Mouse (Mus musculus): ENCODE results near the gene Runx2. TPM values are rescaled to one million over a fixed set of nuclear protein-coding genes. Genes with fewer than 3 reads are reported as not detected.

Gene Runx2
- total and polyA plus RNA-seq, 2 experiments from 2014 or later = 0.83 to 1.5 TPM

- H3K36me3 ChIP-seq (ENCODE audit: insufficient read depth, low read length) = no peaks in the 10 kb centered on the region
- ATAC-seq = no peak
- H3K9me3 ChIP-seq (ENCODE audit: low read length) = no peaks in the 10 kb centered on the region
These were observed 79.9 kb downstream of the Runx2 start for GRCm38 (mm10) chr17:44734501-44735222.

DNA sequence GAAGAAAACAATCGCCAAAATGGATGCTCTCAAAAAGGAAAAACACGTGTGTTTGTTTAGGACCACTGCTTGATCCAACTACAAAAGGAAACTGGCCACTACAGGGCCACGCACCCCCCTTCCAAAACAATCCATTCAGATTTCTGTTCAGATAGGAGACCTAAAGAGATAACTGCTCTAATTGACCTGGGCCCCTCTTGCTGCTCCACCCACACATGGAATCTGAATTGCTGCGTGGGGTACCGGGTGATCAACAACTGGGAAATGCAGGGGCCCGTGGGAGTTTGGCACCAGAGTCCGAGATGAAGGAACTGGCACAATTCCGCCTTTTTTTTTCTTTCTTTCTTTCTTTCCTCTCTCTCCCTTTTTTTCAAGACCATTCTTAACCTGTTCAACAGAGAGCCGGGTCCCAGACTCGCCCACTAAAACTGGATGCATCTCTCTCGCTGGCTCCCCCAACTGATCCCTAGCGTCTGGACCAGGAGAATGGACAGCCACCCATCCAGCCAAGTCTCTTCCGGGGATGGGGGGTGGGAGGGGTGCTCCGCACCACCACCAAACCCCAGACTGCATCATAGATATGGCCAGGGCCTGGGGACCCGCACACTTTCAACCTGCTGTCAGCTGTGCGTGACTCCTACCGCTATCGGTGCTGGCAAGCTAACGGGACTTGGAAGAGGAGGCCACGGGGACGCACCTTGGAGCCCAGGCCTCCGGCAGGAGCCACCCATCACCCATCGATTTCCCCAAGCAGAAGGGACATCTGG is 80.9 kb downstream of the Runx2 start:
- Histone ChIP-seq H3K27me3 (ENCODE audit: insufficient read depth, low read length) (peaks cover 16% of the 10 kb centered on the region), H3K36me3 (ENCODE audit: insufficient read depth, low read length) (no peaks in the 10 kb centered on the region), H3K4me1 (ENCODE audit: insufficient read depth, low read length) (peaks cover 6% of the 10 kb centered on the region; the same call in 1 of the 2 replicates), H3K27ac (no peak overlapping the region), H3K4me3 (ENCODE audit: low read length) (peak overlapping the region; percentile 73), H3K4me2 (ENCODE audit: low read depth, low read length) (peak overlapping the region; percentile 66), H3K9me3 (ENCODE audit: low read length) (no peaks in the 10 kb centered on the region), H3K9ac (replicated peaks; ENCODE audit: low read length) (no peak overlapping the region)
- ATAC-seq (no peak), DNase-seq (ENCODE audit: low spot score) (no peak)
- WGBS = 6% methylated on average over 23 of the region's 23 CpGs
- TF ChIP-seq CTCF (IDR thresholded peaks at IDR 0.05; ENCODE audit: low read depth) = no peak

More at GRCm38 (mm10) chr17:44734501-44735222, 79.9 kb downstream of the Runx2 start:
- WGBS = 1% methylated on average over 48 of the region's 48 CpGs
- no peak for TF ChIP-seq CTCF (IDR thresholded peaks at IDR 0.05; ENCODE audit: low read depth)
- DNase-seq (ENCODE audit: low spot score) = peak; percentile 17
- peak overlapping the region; percentile 66 for H3K4me2 ChIP-seq (ENCODE audit: low read depth, low read length)
- H3K4me1 ChIP-seq (ENCODE audit: insufficient read depth, low read length) = peaks cover 6% of the 10 kb centered on the region; the same call in 1 of the 2 replicates
- H3K27me3 ChIP-seq (ENCODE audit: insufficient read depth, low read length) = peaks cover 19% of the 10 kb centered on the region
- no peak overlapping the region for H3K27ac ChIP-seq
- no peak overlapping the region for H3K9ac ChIP-seq (replicated peaks; ENCODE audit: low read length)
- peak overlapping the region; percentile 73 for H3K4me3 ChIP-seq (ENCODE audit: low read length)

- no peak overlapping the region for H3K4me3 ChIP-seq (ENCODE audit: low read length)
- 0 out of 2 replicates have a peak, but pooled peaks cover 3% of the 10 kb centered on the region for H3K27me3 ChIP-seq (ENCODE audit: insufficient read depth, low read length)
- no peak for ATAC-seq
- no peak overlapping the region for H3K4me2 ChIP-seq (ENCODE audit: low read depth, low read length)
- no peaks in the 10 kb centered on the region for H3K9me3 ChIP-seq (ENCODE audit: low read length)
- 33% methylated on average over 2 of the region's 2 CpGs for WGBS
- H3K4me1 ChIP-seq (ENCODE audit: insufficient read depth, low read length) = no peaks in the 10 kb centered on the region
- no peaks in the 10 kb centered on the region for H3K36me3 ChIP-seq (ENCODE audit: insufficient read depth, low read length)
- DNase-seq (ENCODE audit: low spot score) = no peak
- H3K9ac ChIP-seq (replicated peaks; ENCODE audit: low read length) = no peak overlapping the region
- TF ChIP-seq CTCF (IDR thresholded peaks at IDR 0.05; ENCODE audit: low read depth) = no peak
- H3K27ac ChIP-seq = no peak overlapping the region
These were observed 86.1 kb downstream of the Runx2 start for GRCm38 (mm10) chr17:44728464-44728863.

DNA sequence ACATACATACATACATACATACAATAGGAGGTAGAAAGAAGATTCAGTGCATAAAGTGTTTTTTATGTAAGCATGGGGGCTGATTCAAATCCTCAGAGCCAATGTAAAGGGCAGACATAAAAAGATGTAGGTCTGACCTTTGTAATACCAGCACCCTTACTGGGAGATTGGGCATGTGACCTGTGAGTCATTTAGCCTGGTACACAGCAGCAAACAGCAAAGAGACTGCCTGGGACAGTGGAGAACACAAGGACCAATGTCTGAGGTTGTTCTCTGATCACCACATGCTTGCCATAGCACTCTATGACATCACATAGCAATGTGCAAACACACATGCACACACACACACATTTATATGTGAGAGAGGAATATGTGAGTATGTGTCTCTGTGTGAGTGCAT is 86.9 kb downstream of the Runx2 start:
- no peaks in the 10 kb centered on the region for H3K36me3 ChIP-seq (ENCODE audit: insufficient read depth, low read length)
- no peak overlapping the region for H3K4me2 ChIP-seq (ENCODE audit: low read depth, low read length)
- TF ChIP-seq CTCF (IDR thresholded peaks at IDR 0.05; ENCODE audit: low read depth) = no peak
- DNase-seq (ENCODE audit: low spot score) (no peak), ATAC-seq (no peak)
- H3K27ac ChIP-seq = no peak overlapping the region
- no peak overlapping the region for H3K9ac ChIP-seq (replicated peaks; ENCODE audit: low read length)
- H3K4me1 ChIP-seq (ENCODE audit: insufficient read depth, low read length) = no peaks in the 10 kb centered on the region
- H3K27me3 ChIP-seq (ENCODE audit: insufficient read depth, low read length) = 0 out of 2 replicates have a peak, but pooled peaks cover 3% of the 10 kb centered on the region
- no peak overlapping the region for H3K4me3 ChIP-seq (ENCODE audit: low read length)
- H3K9me3 ChIP-seq (ENCODE audit: low read length) = no peaks in the 10 kb centered on the region

DNA sequence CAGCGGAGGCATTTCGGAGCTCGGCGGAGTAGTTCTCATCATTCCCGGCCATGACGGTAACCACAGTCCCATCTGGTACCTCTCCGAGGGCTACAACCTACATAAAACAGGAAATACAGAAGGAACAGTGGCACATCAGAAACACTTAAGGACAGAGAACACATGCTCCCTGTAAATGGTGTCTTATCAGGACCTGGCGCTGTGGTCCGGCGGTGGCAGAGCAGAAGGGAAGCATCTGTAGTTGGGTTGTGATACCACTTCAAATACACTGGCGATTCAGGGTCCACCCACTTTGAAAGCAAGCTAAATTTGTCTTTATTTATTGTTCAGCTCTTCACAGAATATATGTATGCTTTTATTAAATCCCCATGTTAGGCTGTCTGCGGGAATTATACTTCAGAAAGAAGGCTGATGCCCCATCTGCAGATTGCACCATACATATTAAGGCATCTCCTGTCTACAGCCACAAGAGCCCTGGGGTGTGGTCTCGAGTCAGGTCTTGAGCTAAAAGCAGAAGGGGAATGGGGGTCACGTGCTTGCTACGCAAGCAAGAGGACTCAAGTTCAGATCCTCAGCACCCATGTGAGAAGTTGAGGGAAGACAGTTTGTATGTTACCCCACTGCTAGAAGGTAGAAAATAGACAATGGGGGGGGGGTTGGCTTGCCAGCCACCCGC is 89.7 kb downstream of the Runx2 start:
- no peaks in the 10 kb centered on the region for H3K9me3 ChIP-seq (ENCODE audit: low read length)
- no peaks in the 10 kb centered on the region for H3K36me3 ChIP-seq (ENCODE audit: insufficient read depth, low read length)
- no peak overlapping the region for H3K4me2 ChIP-seq (ENCODE audit: low read depth, low read length)
- ATAC-seq = no peak
- no peak overlapping the region for H3K9ac ChIP-seq (replicated peaks; ENCODE audit: low read length)
- no peaks in the 10 kb centered on the region for H3K4me1 ChIP-seq (ENCODE audit: insufficient read depth, low read length)
- H3K27me3 ChIP-seq (ENCODE audit: insufficient read depth, low read length) = no peaks in the 10 kb centered on the region
- no peak overlapping the region for H3K4me3 ChIP-seq (ENCODE audit: low read length)
- H3K27ac ChIP-seq = no peak overlapping the region
- 91% methylated on average over 16 of the region's 16 CpGs for WGBS
- TF ChIP-seq CTCF (IDR thresholded peaks at IDR 0.05; ENCODE audit: low read depth) = no peak
- DNase-seq (ENCODE audit: low spot score) = no peak

DNA sequence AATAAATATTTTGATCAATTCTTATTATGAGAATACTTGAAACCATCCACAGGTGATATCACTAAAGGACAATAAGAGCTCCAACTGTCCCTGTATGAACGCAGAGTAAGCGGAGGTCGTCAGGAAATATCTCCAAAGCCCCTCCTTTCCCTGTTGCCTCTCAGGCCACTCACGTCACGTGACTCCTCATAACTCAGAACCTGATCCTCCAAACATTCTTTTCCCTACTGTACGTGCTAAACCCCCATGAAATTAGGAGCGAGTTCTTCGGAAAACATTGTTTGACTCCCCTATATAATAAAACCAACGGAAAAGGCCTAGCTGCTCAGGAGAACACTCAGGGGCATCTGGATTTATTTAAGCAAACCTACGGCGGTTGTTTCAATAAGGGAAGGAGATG is 90.3 kb downstream of the Runx2 start:
- no peak overlapping the region for H3K4me3 ChIP-seq (ENCODE audit: low read length)
- H3K4me1 ChIP-seq (ENCODE audit: insufficient read depth, low read length) = no peaks in the 10 kb centered on the region
- ATAC-seq (no peak), DNase-seq (ENCODE audit: low spot score) (no peak)
- no peak overlapping the region for H3K9ac ChIP-seq (replicated peaks; ENCODE audit: low read length)
- no peak for TF ChIP-seq CTCF (IDR thresholded peaks at IDR 0.05; ENCODE audit: low read depth)
- no peaks in the 10 kb centered on the region for H3K36me3 ChIP-seq (ENCODE audit: insufficient read depth, low read length)
- H3K27ac ChIP-seq = no peak overlapping the region
- 92% methylated on average over 11 of the region's 11 CpGs for WGBS
- H3K9me3 ChIP-seq (ENCODE audit: low read length) = no peaks in the 10 kb centered on the region
- H3K27me3 ChIP-seq (ENCODE audit: insufficient read depth, low read length) = no peaks in the 10 kb centered on the region
- no peak overlapping the region for H3K4me2 ChIP-seq (ENCODE audit: low read depth, low read length)

Data from hindbrain, postnatal 0 days (tissue).